Mouse (Mus musculus) liver, embryonic 12.5 days (tissue): Measurements from ENCODE around the gene Tmem163. TPM values are rescaled to one million over a fixed set of nuclear protein-coding genes. Genes with fewer than 3 reads are reported as not detected.

Source experiments
- ATAC-seq: fragments of 200-750 bp; cut with Nextera tagmentation; 2 replicates; pipeline ENCODE4 v1.8.0; 2017; ENCODE audit warnings: moderate number of reproducible peaks, mild to moderate bottlenecking, moderate library complexity
- H3K27ac ChIP-seq: fragments of 300-500 bp; sonication (generic); 2 replicates; pipeline ENCODE4 v1.5.1; 2016; ENCODE audit warnings: mild to moderate bottlenecking
- H3K27me3 ChIP-seq: fragments of 300-500 bp; sonication (generic); replicated peaks from 2 replicates; pipeline ENCODE4 v1.6.1; 2016; ENCODE audit warnings: mild to moderate bottlenecking, moderate library complexity
- H3K36me3 ChIP-seq: fragments of 300-500 bp; sonication (generic); 2 replicates; pipeline ENCODE4 v1.6.1; 2016; ENCODE audit warnings: mild to moderate bottlenecking, moderate library complexity
- H3K4me1 ChIP-seq: fragments of 300-500 bp; sonication (generic); 2 replicates; pipeline ENCODE4 v1.6.1; 2016
- H3K4me2 ChIP-seq: fragments of 300-500 bp; sonication (generic); 2 replicates; pipeline ENCODE4 v1.6.1; 2016; ENCODE audit warnings: mild to moderate bottlenecking, moderate library complexity
- H3K4me3 ChIP-seq: fragments of 300-500 bp; sonication (generic); 2 replicates; pipeline ENCODE4 v1.5.1; 2016; ENCODE audit warnings: mild to moderate bottlenecking, moderate library complexity
- H3K9ac ChIP-seq: fragments of 300-500 bp; sonication (generic); 2 replicates; pipeline ENCODE4 v1.6.1; 2016; ENCODE audit warnings: mild to moderate bottlenecking, moderate library complexity
- H3K9me3 ChIP-seq: fragments of 300-500 bp; sonication (generic); replicated peaks from 2 replicates; pipeline ENCODE4 v1.6.1; 2016; ENCODE audit warnings: mild to moderate bottlenecking, moderate library complexity
- WGBS: fragments of 180-500 bp; shearing (Covaris S2); methylation state at CpG from one replicate; pipeline ENCODE4 v1.1.7; 2016; ENCODE audit not compliant: insufficient replicate concordance; 5-methylcytosine and 5-hydroxymethylcytosine counted together
- polyA plus RNA-seq: library from polyadenylated mRNA; unstranded; fragments of >200 nt; fragmentation: Nextera tagmentation; extraction: Ambion mirVana; gene quantifications from 2 replicates; pipeline ENCODE4 v1.2.1, GENCODE M21; 2016

Tmem163 gene
- polyA plus RNA-seq, 1 experiment from 2014 or later = 1.3 TPM

- H3K4me1 ChIP-seq = no peaks in the 10 kb centered on the region
- H3K4me3 ChIP-seq = no peak overlapping the region
- no peaks in the 10 kb centered on the region for H3K9me3 ChIP-seq
- no peak for ATAC-seq
- no peak overlapping the region for H3K9ac ChIP-seq
- no peak overlapping the region for H3K27ac ChIP-seq
- H3K27me3 ChIP-seq = no peaks in the 10 kb centered on the region
- no peak overlapping the region for H3K4me2 ChIP-seq
- no peaks in the 10 kb centered on the region for H3K36me3 ChIP-seq
- 74% methylated on average over 7 of the region's 7 CpGs for WGBS
Measured at GRCm38 (mm10) chr1:127541931-127542330, 137.4 kb downstream of the Tmem163 start.

GRCm38 (mm10) chr1:127541522-127541921, 137.8 kb downstream of the Tmem163 start:
- H3K9me3 ChIP-seq = no peaks in the 10 kb centered on the region
- no peaks in the 10 kb centered on the region for H3K4me1 ChIP-seq
- no peaks in the 10 kb centered on the region for H3K27me3 ChIP-seq
- no peak overlapping the region for H3K4me2 ChIP-seq
- H3K4me3 ChIP-seq = no peak overlapping the region
- ATAC-seq = no peak
- 65% methylated on average over 4 of the region's 4 CpGs for WGBS
- H3K27ac ChIP-seq = no peak overlapping the region
- H3K9ac ChIP-seq = no peak overlapping the region
- no peaks in the 10 kb centered on the region for H3K36me3 ChIP-seq

- H3K4me3 ChIP-seq = no peak overlapping the region
- 61% methylated on average over 17 of the region's 17 CpGs for WGBS
Measured at GRCm38 (mm10) chr1:127537204-127538038, 141.9 kb downstream of the Tmem163 start.

GRCm38 (mm10) chr1:127536448-127536847, 142.9 kb downstream of the Tmem163 start:
- Histone ChIP-seq H3K4me1 (no peaks in the 10 kb centered on the region), H3K4me2 (no peak overlapping the region), H3K9ac (no peak overlapping the region), H3K9me3 (no peaks in the 10 kb centered on the region), H3K27ac (no peak overlapping the region), H3K4me3 (no peak overlapping the region), H3K27me3 (no peaks in the 10 kb centered on the region), H3K36me3 (no peaks in the 10 kb centered on the region)
- no peak for ATAC-seq
- 62% methylated on average over 5 of the region's 5 CpGs for WGBS

More at GRCm38 (mm10) chr1:127537204-127538038, 141.9 kb downstream of the Tmem163 start:
- H3K9ac ChIP-seq = no peak overlapping the region
- H3K4me1 ChIP-seq = no peaks in the 10 kb centered on the region
- no peak for ATAC-seq
- H3K27me3 ChIP-seq = no peaks in the 10 kb centered on the region
- H3K4me2 ChIP-seq = no peak overlapping the region
- H3K9me3 ChIP-seq = no peaks in the 10 kb centered on the region
- H3K27ac ChIP-seq = no peak overlapping the region
- H3K36me3 ChIP-seq = no peaks in the 10 kb centered on the region

GRCm38 (mm10) chr1:127531723-127532122, 147.6 kb downstream of the Tmem163 start:
- no peak overlapping the region for H3K4me2 ChIP-seq

GRCm38 (mm10) chr1:127530849-127531580, 148.3 kb downstream of the Tmem163 start:
- 57% methylated on average over 14 of the region's 14 CpGs for WGBS
- ATAC-seq = no peak
- no peaks in the 10 kb centered on the region for H3K4me1 ChIP-seq

More at GRCm38 (mm10) chr1:127531723-127532122, 147.6 kb downstream of the Tmem163 start:
- Histone ChIP-seq H3K36me3 (no peaks in the 10 kb centered on the region), H3K9ac (no peak overlapping the region), H3K27me3 (no peaks in the 10 kb centered on the region), H3K27ac (no peak overlapping the region), H3K4me1 (no peaks in the 10 kb centered on the region), H3K4me3 (no peak overlapping the region), H3K9me3 (no peaks in the 10 kb centered on the region)
- WGBS = 60% methylated on average over 5 of the region's 5 CpGs
- ATAC-seq = no peak

GRCm38 (mm10) chr1:127523364-127523763, 156.0 kb downstream of the Tmem163 start:
- no peak overlapping the region for H3K4me2 ChIP-seq
- H3K4me1 ChIP-seq = no peaks in the 10 kb centered on the region
- no peak overlapping the region for H3K9ac ChIP-seq
- no peaks in the 10 kb centered on the region for H3K9me3 ChIP-seq
- no peaks in the 10 kb centered on the region for H3K27me3 ChIP-seq
- H3K4me3 ChIP-seq = no peak overlapping the region
- WGBS = 66% methylated on average over 8 of the region's 8 CpGs
- no peaks in the 10 kb centered on the region for H3K36me3 ChIP-seq
- ATAC-seq = no peak
- H3K27ac ChIP-seq = no peak overlapping the region

More at GRCm38 (mm10) chr1:127530849-127531580, 148.3 kb downstream of the Tmem163 start:
- no peak overlapping the region for H3K4me2 ChIP-seq
- no peaks in the 10 kb centered on the region for H3K27me3 ChIP-seq
- H3K9ac ChIP-seq = no peak overlapping the region
- H3K4me3 ChIP-seq = no peak overlapping the region
- no peaks in the 10 kb centered on the region for H3K36me3 ChIP-seq
- no peaks in the 10 kb centered on the region for H3K9me3 ChIP-seq
- no peak overlapping the region for H3K27ac ChIP-seq

GRCm38 (mm10) chr1:127514888-127515287, 164.5 kb downstream of the Tmem163 start:
- no peak overlapping the region for H3K9ac ChIP-seq
- no peak for ATAC-seq
- no peak overlapping the region for H3K4me2 ChIP-seq
- WGBS = 86% methylated on average over 10 of the region's 10 CpGs
- H3K36me3 ChIP-seq = no peaks in the 10 kb centered on the region
- H3K9me3 ChIP-seq = peaks cover 7% of the 10 kb centered on the region; the same call in 1 of the 2 replicates
- H3K27me3 ChIP-seq = no peaks in the 10 kb centered on the region
- H3K27ac ChIP-seq = no peak overlapping the region
- no peaks in the 10 kb centered on the region for H3K4me1 ChIP-seq
- H3K4me3 ChIP-seq = no peak overlapping the region

GRCm38 (mm10) chr1:127514479-127514878, 164.9 kb downstream of the Tmem163 start:
- H3K4me1 ChIP-seq = no peaks in the 10 kb centered on the region
- WGBS = 56% methylated on average over 3 of the region's 3 CpGs
- H3K9me3 ChIP-seq = peaks cover 7% of the 10 kb centered on the region; the same call in 1 of the 2 replicates
- H3K27me3 ChIP-seq = no peaks in the 10 kb centered on the region
- no peak for ATAC-seq
- H3K4me2 ChIP-seq = no peak overlapping the region
- H3K27ac ChIP-seq = no peak overlapping the region
- H3K36me3 ChIP-seq = no peaks in the 10 kb centered on the region
- H3K9ac ChIP-seq = no peak overlapping the region
- no peak overlapping the region for H3K4me3 ChIP-seq

GRCm38 (mm10) chr1:127513664-127514063, 165.7 kb downstream of the Tmem163 start:
- WGBS = 64% methylated on average over 3 of the region's 3 CpGs
- no peak overlapping the region for H3K27ac ChIP-seq
- ATAC-seq = no peak

GRCm38 (mm10) chr1:127513140-127513539, 166.2 kb downstream of the Tmem163 start:
- H3K4me1 ChIP-seq = no peaks in the 10 kb centered on the region
- no peak for ATAC-seq
- no peak overlapping the region for H3K4me3 ChIP-seq
- peaks cover 7% of the 10 kb centered on the region; the same call in 1 of the 2 replicates for H3K9me3 ChIP-seq
- no peak overlapping the region for H3K9ac ChIP-seq
- H3K27me3 ChIP-seq = no peaks in the 10 kb centered on the region
- no peak overlapping the region for H3K27ac ChIP-seq
- H3K36me3 ChIP-seq = no peaks in the 10 kb centered on the region
- 70% methylated on average over 8 of the region's 8 CpGs for WGBS
- no peak overlapping the region for H3K4me2 ChIP-seq

More at GRCm38 (mm10) chr1:127513664-127514063, 165.7 kb downstream of the Tmem163 start:
- Histone ChIP-seq H3K36me3 (no peaks in the 10 kb centered on the region), H3K9ac (no peak overlapping the region), H3K4me3 (no peak overlapping the region), H3K27me3 (no peaks in the 10 kb centered on the region), H3K4me1 (no peaks in the 10 kb centered on the region), H3K9me3 (peaks cover 7% of the 10 kb centered on the region; the same call in 1 of the 2 replicates), H3K4me2 (no peak overlapping the region)

- Histone ChIP-seq H3K27me3 (no peaks in the 10 kb centered on the region), H3K36me3 (no peaks in the 10 kb centered on the region), H3K9me3 (peaks cover 7% of the 10 kb centered on the region; the same call in 1 of the 2 replicates), H3K4me2 (no peak overlapping the region), H3K4me1 (no peaks in the 10 kb centered on the region), H3K27ac (no peak overlapping the region), H3K9ac (no peak overlapping the region), H3K4me3 (no peak overlapping the region)
- WGBS = 36% methylated on average over 6 of the region's 6 CpGs
- ATAC-seq = no peak
Measured at GRCm38 (mm10) chr1:127512709-127513108, 166.6 kb downstream of the Tmem163 start.
